Mouse (Mus musculus) E14TG2a.4 (cell line): ENCODE data around the gene Sap30.

Source experiments
- CTCF ChIP-seq: conservative IDR thresholded peaks from 2 replicates; pipeline ENCODE4 v1.5.1; 2014; ENCODE audit warnings: low read length
- NANOG ChIP-seq: IDR thresholded peaks from 2 replicates; pipeline ENCODE4 v1.6.1; 2014; ENCODE audit warnings: borderline replicate concordance, low read length, mixed read lengths
- POU5F1 ChIP-seq: IDR thresholded peaks from 2 replicates; pipeline ENCODE4 v1.6.1; 2014; ENCODE audit warnings: low read length, borderline replicate concordance

DNA sequence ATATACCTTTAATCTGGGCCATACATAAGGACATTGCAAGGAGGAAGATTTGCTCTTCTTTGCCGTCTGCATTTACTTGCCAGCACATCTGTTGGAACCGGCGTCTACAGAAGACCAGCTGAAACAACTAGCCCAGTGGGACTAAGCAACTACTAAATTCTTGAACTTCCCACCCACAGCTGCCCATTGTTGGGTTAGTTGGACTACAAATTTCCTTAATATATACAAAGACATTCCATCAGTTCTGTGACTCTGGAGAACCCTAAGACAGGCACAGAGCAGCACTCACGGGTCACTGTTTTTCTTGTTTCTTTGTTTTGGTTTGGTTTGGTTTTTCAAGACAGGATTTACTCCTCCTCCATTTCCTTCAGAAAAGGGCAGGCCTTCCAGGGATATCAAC lies 7.1 kb downstream of the Sap30 start:
- TF ChIP-seq CTCF (no peak), NANOG (no peak), POU5F1 (no peak)
